Mouse (Mus musculus) activated CD4-positive, CD25-positive, alpha-beta regulatory T cell, adult 4 months (primary cell): ENCODE data around the gene Atat1. TPM values are rescaled to one million over a fixed set of nuclear protein-coding genes. Genes with fewer than 3 reads are reported as not detected.

Experiments used
- polyA plus RNA-seq, 2 experiments: library from polyadenylated mRNA; unstranded; fragments of 100-300 nt; shearing (Covaris generic); gene quantifications; one replicate each; pipeline ENCODE4 v1.2.1; 2017

Atat1 gene
- polyA plus RNA-seq, 2 experiments from 2014 or later: 11.7 to 14.3 TPM

Other genes with a start within 250 kb of the Atat1 start
- gene Vars2, start 242.5 kb downstream of the Atat1 start, polyA plus RNA-seq: 10 to 100 TPM in 1 of 2 experiments, 1 to 10 TPM in 1; 9.3 to 11.8 TPM
- gene Gtf2h4, start 236.3 kb downstream of the Atat1 start, polyA plus RNA-seq: 10 to 100 TPM; 11.5 to 30.4 TPM
- gene Ddr1, start 205.5 kb downstream of the Atat1 start, polyA plus RNA-seq: under 1 TPM; 0.66 to 0.71 TPM
- under 1 TPM; 0.60 TPM for gene Ier3, start 88.4 kb downstream of the Atat1 start, polyA plus RNA-seq
- gene Flot1, start 86.8 kb downstream of the Atat1 start, polyA plus RNA-seq: 10 to 100 TPM; 19.9 to 22.9 TPM
- 100 to 1,000 TPM; 410 to 652 TPM for gene Tubb5, start 71.8 kb downstream of the Atat1 start, polyA plus RNA-seq
- 1 to 10 TPM; 4.1 to 6.4 TPM for gene Mdc1, start 68.6 kb downstream of the Atat1 start, polyA plus RNA-seq
- 10 to 100 TPM; 38.4 to 44.7 TPM for gene Nrm, start 48.8 kb downstream of the Atat1 start, polyA plus RNA-seq
- gene Ppp1r18, start 44.5 kb downstream of the Atat1 start, polyA plus RNA-seq: 100 to 1,000 TPM; 228 to 247 TPM
- 10 to 100 TPM; 19.6 to 26.9 TPM for gene Dhx16, start 30.3 kb downstream of the Atat1 start, polyA plus RNA-seq
- gene 2310061I04Rik, start 12.6 kb downstream of the Atat1 start, polyA plus RNA-seq: 10 to 100 TPM; 12.4 to 17.5 TPM
- 10 to 100 TPM; 42.2 to 50.9 TPM for gene Mrps18b, start 6.3 kb upstream of the Atat1 start, polyA plus RNA-seq
- gene Ppp1r10, start 6.4 kb upstream of the Atat1 start, polyA plus RNA-seq: 10 to 100 TPM; 42.0 to 57.4 TPM
- 100 to 1,000 TPM in 1 of 2 experiments, 10 to 100 TPM in 1; 99.6 to 137 TPM for gene Abcf1, start 59.7 kb upstream of the Atat1 start, polyA plus RNA-seq
- 1 to 10 TPM; 8.1 to 9.2 TPM for gene Gnl1, start 69.8 kb upstream of the Atat1 start, polyA plus RNA-seq
- gene Prr3, start 70.2 kb upstream of the Atat1 start, polyA plus RNA-seq: 10 to 100 TPM; 13.6 to 17.6 TPM
- gene H2-T24, start 110.5 kb upstream of the Atat1 start, polyA plus RNA-seq: 10 to 100 TPM; 36.4 to 43.7 TPM
- 1,000 to 10,000 TPM in 1 of 2 experiments, 100 to 1,000 TPM in 1; 679 to 1,228 TPM for gene H2-T23, start 122.8 kb upstream of the Atat1 start, polyA plus RNA-seq
- 100 to 1,000 TPM; 415 to 458 TPM for gene H2-T22, start 132.7 kb upstream of the Atat1 start, polyA plus RNA-seq
- under 1 TPM in 1 of 2 experiments, not detected in 1; 0.46 TPM for gene Gm6034, start 132.9 kb upstream of the Atat1 start, polyA plus RNA-seq
- under 1 TPM; 0.37 to 0.38 TPM for gene Gm11127, start 148.3 kb upstream of the Atat1 start, polyA plus RNA-seq
- 1 to 10 TPM in 1 of 2 experiments, under 1 TPM in 1; 0.70 to 4.4 TPM for gene Gm19684, start 211.6 kb upstream of the Atat1 start, polyA plus RNA-seq
- gene Gm7030, start 219.3 kb upstream of the Atat1 start, polyA plus RNA-seq: not detected